Mouse (Mus musculus) liver, embryonic 12.5 days (tissue): ENCODE measurements around the gene Traf3ip2. TPM values are rescaled to one million over a fixed set of nuclear protein-coding genes. Genes with fewer than 3 reads are reported as not detected.

Experiments
- ATAC-seq: fragments of 200-750 bp; cut with Nextera tagmentation; 2 replicates; pipeline ENCODE4 v1.8.0; 2017; ENCODE audit warnings: moderate number of reproducible peaks, mild to moderate bottlenecking, moderate library complexity
- H3K27ac ChIP-seq: fragments of 300-500 bp; sonication (generic); 2 replicates; pipeline ENCODE4 v1.5.1; 2016; ENCODE audit warnings: mild to moderate bottlenecking
- H3K27me3 ChIP-seq: fragments of 300-500 bp; sonication (generic); replicated peaks from 2 replicates; pipeline ENCODE4 v1.6.1; 2016; ENCODE audit warnings: mild to moderate bottlenecking, moderate library complexity
- H3K36me3 ChIP-seq: fragments of 300-500 bp; sonication (generic); 2 replicates; pipeline ENCODE4 v1.6.1; 2016; ENCODE audit warnings: mild to moderate bottlenecking, moderate library complexity
- H3K4me1 ChIP-seq: fragments of 300-500 bp; sonication (generic); 2 replicates; pipeline ENCODE4 v1.6.1; 2016
- H3K4me2 ChIP-seq: fragments of 300-500 bp; sonication (generic); 2 replicates; pipeline ENCODE4 v1.6.1; 2016; ENCODE audit warnings: mild to moderate bottlenecking, moderate library complexity
- H3K4me3 ChIP-seq: fragments of 300-500 bp; sonication (generic); 2 replicates; pipeline ENCODE4 v1.5.1; 2016; ENCODE audit warnings: mild to moderate bottlenecking, moderate library complexity
- H3K9ac ChIP-seq: fragments of 300-500 bp; sonication (generic); 2 replicates; pipeline ENCODE4 v1.6.1; 2016; ENCODE audit warnings: mild to moderate bottlenecking, moderate library complexity
- H3K9me3 ChIP-seq: fragments of 300-500 bp; sonication (generic); replicated peaks from 2 replicates; pipeline ENCODE4 v1.6.1; 2016; ENCODE audit warnings: mild to moderate bottlenecking, moderate library complexity
- whole genome bisulfite sequencing: fragments of 180-500 bp; shearing (Covaris S2); methylation state at CpG from one replicate; pipeline ENCODE4 v1.1.7; 2016; ENCODE audit not compliant: insufficient replicate concordance; 5-methylcytosine and 5-hydroxymethylcytosine counted together
- polyA plus RNA-seq: library from polyadenylated mRNA; unstranded; fragments of >200 nt; fragmentation: Nextera tagmentation; extraction: Ambion mirVana; gene quantifications from 2 replicates; pipeline ENCODE4 v1.2.1, GENCODE M21; 2016

The Traf3ip2 gene
- polyA plus RNA-seq, 1 experiment from 2014 or later = 3.1 TPM

DNA sequence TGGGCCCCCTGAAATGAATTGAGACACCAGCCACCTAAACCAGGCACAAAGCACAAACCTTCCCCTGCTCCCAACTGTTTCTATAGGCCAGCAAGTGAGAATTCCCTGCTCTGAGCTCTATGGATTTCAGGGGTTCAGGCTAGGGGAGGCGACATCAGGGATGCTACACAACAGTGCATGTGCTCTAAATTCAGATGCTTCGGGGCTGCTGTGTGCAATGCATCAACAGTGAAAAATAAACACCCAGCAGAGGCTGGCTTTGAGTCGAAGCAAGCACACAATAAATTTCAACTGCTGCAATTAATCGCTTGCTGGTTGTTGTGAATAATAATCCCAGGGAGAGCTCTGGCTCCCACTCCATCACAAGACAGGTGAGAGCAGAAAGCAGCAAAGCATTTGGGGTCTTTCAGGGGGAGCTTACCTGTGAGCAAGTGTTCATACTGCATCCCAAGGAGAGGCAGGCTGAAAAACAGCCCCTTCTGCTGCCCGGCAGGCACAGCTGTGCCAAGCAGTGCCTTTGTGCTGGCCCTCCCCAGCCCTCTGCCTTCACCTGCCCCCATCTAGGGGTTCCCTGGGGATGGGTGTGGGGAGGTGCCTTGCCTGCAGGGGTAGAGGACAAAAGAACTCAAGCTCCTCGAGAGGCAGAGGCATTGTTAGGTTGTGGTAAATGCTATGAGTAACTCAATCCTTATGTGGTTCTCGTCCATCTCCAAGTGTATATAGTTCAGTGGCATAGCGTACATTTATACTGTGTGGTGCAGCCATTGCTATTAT lies 24.6 kb upstream of the Traf3ip2 start:
- Histone ChIP-seq H3K36me3 (no peaks in the 10 kb centered on the region), H3K9me3 (no peaks in the 10 kb centered on the region), H3K9ac (no peak overlapping the region), H3K27me3 (peaks cover 5% of the 10 kb centered on the region; the same call in 1 of the 2 replicates), H3K4me1 (no peaks in the 10 kb centered on the region), H3K4me3 (no peak overlapping the region), H3K4me2 (no peak overlapping the region), H3K27ac (no peak overlapping the region)
- WGBS = 66% methylated on average over 8 of the region's 8 CpGs
- no peak for ATAC-seq

DNA sequence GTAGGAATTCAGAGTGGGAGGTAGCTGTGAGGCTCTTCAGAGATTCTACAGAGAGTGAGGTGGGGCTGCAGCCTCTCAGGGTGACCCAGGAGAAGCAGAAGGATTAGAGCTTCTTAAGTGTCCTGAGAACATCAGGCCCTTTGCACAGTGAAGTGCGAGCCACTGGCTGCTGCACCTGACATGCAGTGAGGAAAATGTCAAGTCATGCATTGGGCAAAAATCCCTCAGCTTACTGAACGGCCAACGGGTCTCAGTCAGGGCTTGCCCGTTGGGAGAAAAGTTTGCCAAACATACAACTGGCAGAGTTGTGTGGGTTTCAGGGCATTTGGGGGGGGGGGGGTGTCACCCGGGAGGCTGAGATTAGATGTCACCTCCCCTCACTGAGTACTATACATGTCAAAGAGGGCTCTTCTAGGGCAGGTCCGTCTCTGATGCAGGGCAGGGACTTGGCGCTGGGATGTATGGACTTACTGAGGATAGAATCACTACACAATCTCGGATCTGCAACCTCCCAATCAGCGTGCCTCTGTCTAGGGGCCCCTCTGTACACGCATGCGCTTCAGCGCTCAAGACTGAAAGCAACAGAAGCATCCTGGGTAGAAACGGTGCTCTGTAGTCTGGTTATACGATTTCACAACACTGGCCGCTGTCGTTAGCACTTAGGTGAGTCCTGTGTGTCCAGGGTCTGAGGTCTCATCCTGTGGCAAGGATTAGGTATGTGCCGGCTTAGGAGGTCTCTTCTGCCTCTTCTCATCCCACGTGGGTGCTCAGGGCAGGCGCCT lies 22.8 kb upstream of the Traf3ip2 start:
- no peak for ATAC-seq
- Histone ChIP-seq H3K4me2 (no peak overlapping the region), H3K27me3 (peaks cover 5% of the 10 kb centered on the region; the same call in 1 of the 2 replicates), H3K36me3 (no peaks in the 10 kb centered on the region), H3K27ac (no peak overlapping the region), H3K9ac (no peak overlapping the region), H3K4me1 (no peaks in the 10 kb centered on the region), H3K4me3 (no peak overlapping the region), H3K9me3 (no peaks in the 10 kb centered on the region)
- 67% methylated on average over 19 of the region's 19 CpGs for WGBS

DNA sequence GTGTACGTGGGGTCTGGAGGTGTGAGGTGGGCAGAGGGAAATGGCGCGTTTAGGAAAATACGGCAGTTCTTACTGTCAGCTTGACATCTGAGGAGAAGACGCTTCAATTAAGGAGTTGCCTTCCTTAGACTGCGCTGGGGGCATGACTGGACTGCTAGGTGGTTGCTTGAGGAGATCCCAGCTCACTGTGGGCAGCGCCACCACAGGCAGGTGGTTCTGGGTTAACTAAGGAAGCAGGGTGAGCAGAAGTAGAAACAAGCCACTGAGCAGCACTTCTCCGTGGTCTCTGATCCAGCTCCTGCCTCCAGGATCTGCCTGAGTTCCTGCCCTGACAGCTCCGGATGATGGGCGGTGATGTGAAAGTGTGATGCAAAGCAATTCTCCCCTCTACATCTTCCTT lies 22.1 kb upstream of the Traf3ip2 start:
- Histone ChIP-seq H3K27me3 (peaks cover 5% of the 10 kb centered on the region; the same call in 1 of the 2 replicates), H3K4me2 (no peak overlapping the region), H3K36me3 (no peaks in the 10 kb centered on the region), H3K9ac (no peak overlapping the region), H3K9me3 (no peaks in the 10 kb centered on the region), H3K27ac (no peak overlapping the region), H3K4me3 (no peak overlapping the region), H3K4me1 (no peaks in the 10 kb centered on the region)
- ATAC-seq = no peak
- 74% methylated on average over 10 of the region's 10 CpGs for WGBS

DNA sequence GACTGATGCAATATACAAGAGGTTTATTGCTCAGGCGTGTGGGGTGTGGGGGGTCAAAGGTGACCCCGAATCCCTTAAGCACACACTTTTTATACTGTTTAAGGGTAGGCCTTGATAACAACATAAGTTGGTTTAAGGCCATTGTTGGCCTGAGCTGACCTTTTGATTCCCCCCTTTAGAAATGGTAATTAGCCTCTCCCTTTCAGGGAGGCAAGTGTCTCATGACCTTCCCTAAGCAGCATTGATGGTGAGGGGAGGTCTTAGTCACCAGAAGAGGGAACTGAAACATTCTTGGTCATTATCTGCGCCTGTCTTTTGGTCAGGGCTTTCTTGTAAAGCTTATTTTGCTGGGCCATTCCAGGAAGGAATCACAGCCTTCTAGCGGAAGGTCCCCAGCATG lies 20.2 kb upstream of the Traf3ip2 start:
- H3K27ac ChIP-seq = no peak overlapping the region
- no peak overlapping the region for H3K4me3 ChIP-seq
- peaks cover 10% of the 10 kb centered on the region; the same call in 1 of the 2 replicates for H3K27me3 ChIP-seq
- no peaks in the 10 kb centered on the region for H3K9me3 ChIP-seq
- H3K9ac ChIP-seq = no peak overlapping the region
- WGBS = 76% methylated on average over 4 of the region's 4 CpGs
- ATAC-seq = no peak
- H3K4me2 ChIP-seq = no peak overlapping the region
- no peaks in the 10 kb centered on the region for H3K36me3 ChIP-seq
- H3K4me1 ChIP-seq = no peaks in the 10 kb centered on the region

DNA sequence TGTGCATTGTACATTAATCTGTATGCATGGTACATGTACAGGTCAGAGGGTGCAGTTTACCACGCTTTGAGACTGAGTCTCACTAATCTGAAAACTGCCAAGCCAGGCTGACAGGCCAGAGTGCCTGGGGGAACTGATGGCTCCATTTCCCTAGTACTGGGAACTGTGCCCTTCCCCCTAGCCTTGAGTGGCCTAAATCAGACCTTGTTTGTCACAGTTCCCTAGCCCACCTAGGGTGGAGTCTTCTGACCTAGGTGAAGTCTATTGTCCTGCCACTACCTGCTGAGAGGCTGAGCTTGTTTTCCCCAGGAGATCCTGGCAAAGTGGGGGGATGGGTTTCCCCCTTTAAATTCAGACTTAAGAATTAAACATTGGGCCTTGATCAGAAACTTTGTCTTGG lies 18.0 kb upstream of the Traf3ip2 start:
- no peak for ATAC-seq
- Histone ChIP-seq H3K4me1 (no peaks in the 10 kb centered on the region), H3K27me3 (peaks cover 7% of the 10 kb centered on the region; the same call in 1 of the 2 replicates), H3K9ac (no peak overlapping the region), H3K4me3 (no peak overlapping the region), H3K4me2 (no peak overlapping the region), H3K27ac (no peak overlapping the region), H3K9me3 (no peaks in the 10 kb centered on the region), H3K36me3 (no peaks in the 10 kb centered on the region)
- 39% methylated on average over 1 of the region's 1 CpGs for WGBS

DNA sequence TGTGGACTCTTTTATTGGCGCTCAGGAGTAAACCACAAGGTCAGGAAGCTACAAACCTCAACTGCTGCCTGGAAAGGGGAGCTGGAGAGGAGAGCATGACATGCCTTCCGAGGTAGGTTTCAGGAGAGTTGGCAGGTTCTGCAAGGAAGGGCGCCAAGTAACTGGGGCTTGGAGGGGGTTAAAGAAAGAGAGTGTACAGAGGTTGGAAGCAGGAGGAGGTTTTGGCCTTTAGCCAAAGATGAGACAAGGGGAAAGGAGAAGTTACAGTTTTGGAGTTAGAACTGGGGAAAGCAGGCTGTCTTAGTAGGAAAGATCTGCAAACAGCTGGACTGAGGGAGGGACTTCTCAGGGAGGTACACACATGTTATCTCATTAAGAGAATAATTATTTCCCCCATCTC lies 16.9 kb upstream of the Traf3ip2 start:
- no peak overlapping the region for H3K4me3 ChIP-seq
- no peaks in the 10 kb centered on the region for H3K36me3 ChIP-seq
- H3K9me3 ChIP-seq = no peaks in the 10 kb centered on the region
- H3K4me2 ChIP-seq = no peak overlapping the region
- H3K4me1 ChIP-seq = no peaks in the 10 kb centered on the region
- H3K27ac ChIP-seq = no peak overlapping the region
- 21% methylated on average over 3 of the region's 3 CpGs for WGBS
- H3K27me3 ChIP-seq = peaks cover 12% of the 10 kb centered on the region; the same call in 1 of the 2 replicates
- no peak overlapping the region for H3K9ac ChIP-seq
- no peak for ATAC-seq

DNA sequence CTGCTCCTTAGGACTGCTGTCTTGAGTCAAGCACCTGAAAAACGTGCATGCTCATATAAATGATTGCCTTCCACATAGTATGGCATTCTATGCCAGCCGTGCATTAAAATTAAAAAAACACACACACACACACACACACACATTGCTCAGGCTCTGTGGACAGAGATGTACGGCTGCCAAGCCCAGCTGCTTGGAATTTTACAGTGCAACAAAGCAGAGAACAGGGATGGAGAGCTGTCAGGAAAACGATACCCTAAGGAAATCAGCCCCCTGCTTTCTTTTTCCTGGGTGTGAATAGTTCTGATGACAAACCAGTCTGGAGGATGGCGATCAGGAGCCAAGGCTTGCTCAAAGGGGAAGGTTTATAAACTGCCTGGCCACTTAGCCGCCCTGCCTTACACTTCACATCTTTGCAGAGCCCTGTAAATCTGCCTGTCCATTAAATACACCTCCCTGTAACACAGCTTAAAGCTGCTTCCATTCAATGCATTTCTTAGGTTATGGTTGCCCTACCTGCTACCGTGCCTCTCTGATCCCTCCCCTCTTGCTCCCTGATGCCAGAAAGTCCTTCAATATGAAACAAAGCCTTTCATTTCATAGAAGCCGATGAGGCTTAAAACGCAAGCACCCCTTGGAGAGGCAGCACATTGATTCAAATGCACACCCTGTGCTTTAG lies 15.5 kb upstream of the Traf3ip2 start:
- no peak overlapping the region for H3K4me2 ChIP-seq
- H3K9ac ChIP-seq = no peak overlapping the region
- no peaks in the 10 kb centered on the region for H3K36me3 ChIP-seq
- 52% methylated on average over 9 of the region's 9 CpGs for WGBS
- H3K4me3 ChIP-seq = no peak overlapping the region
- H3K9me3 ChIP-seq = no peaks in the 10 kb centered on the region
- H3K4me1 ChIP-seq = no peaks in the 10 kb centered on the region
- peaks cover 12% of the 10 kb centered on the region; the same call in 1 of the 2 replicates for H3K27me3 ChIP-seq
- H3K27ac ChIP-seq = no peak overlapping the region
- ATAC-seq = no peak

DNA sequence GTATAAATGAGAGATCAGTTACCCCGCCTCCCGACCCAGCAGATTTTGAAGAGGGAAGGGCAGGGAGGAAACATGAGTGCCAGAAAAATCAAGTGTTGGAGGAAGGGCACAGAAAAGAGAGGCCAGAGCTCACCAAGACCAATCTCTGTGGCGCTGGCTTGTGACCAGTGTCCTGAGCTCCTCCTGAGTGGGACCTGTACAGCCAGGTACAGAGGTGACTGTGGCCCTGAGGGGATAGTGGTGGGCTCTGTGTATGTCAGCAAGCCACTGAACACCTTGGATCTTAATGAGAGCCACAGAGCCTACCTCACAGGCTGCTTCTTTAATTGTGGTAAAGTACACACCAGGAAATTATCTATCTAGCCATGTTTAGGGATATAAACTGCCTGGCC lies 14.9 kb upstream of the Traf3ip2 start:
- H3K9ac ChIP-seq = no peak overlapping the region
- 44% methylated on average over 3 of the region's 3 CpGs for WGBS
- H3K27ac ChIP-seq = no peak overlapping the region
- H3K9me3 ChIP-seq = no peaks in the 10 kb centered on the region
- H3K4me2 ChIP-seq = no peak overlapping the region
- H3K4me3 ChIP-seq = no peak overlapping the region
- H3K36me3 ChIP-seq = no peaks in the 10 kb centered on the region
- H3K27me3 ChIP-seq = peaks cover 12% of the 10 kb centered on the region; the same call in 1 of the 2 replicates
- no peaks in the 10 kb centered on the region for H3K4me1 ChIP-seq
- ATAC-seq = no peak

DNA sequence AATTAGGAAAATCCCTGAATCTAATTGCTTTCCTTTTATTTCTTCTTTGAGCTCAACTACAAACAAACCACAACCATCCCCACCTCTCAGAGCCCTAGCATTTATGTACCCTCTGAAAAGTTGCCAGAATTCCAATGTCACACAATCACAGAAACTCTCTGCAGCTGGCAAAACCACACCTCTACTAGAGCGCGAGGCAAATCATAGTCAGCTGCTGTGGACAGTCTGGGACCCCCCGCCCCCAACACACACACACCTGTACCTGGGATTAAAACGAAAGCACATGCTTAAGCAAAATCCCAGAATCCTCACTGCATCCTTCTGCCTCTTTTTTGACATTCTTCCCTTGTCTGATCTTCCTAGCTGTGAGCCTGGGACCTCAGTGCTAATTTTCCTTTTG lies 13.1 kb upstream of the Traf3ip2 start:
- WGBS = 68% methylated on average over 4 of the region's 4 CpGs
- Histone ChIP-seq H3K36me3 (no peaks in the 10 kb centered on the region), H3K4me2 (no peak overlapping the region), H3K4me3 (no peak overlapping the region), H3K27ac (no peak overlapping the region), H3K9me3 (no peaks in the 10 kb centered on the region), H3K4me1 (no peaks in the 10 kb centered on the region), H3K27me3 (peaks cover 12% of the 10 kb centered on the region; the same call in 1 of the 2 replicates), H3K9ac (no peak overlapping the region)
- no peak for ATAC-seq

DNA sequence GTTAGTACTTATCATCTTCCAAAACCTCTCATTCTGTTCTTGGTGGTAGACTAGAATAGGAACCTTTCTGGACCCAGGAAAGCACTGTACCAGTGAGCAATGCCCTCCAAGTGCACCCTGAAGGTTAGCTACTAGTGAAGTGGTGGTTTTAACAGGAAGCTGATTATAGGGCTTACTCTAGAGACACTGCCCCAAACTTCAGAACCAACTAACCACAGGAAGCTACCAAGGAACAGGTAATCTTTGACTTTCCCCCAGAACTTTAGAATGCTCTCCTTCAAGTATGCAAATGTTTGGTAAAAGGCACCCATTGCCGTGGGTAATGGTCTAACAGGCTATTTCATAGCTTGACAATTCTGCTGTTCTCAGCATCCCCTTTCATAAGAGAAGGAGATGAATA lies 12.6 kb upstream of the Traf3ip2 start:
- H3K4me1 ChIP-seq = no peaks in the 10 kb centered on the region
- no peaks in the 10 kb centered on the region for H3K9me3 ChIP-seq
- 33% methylated on average over 1 of the region's 1 CpGs for WGBS
- H3K9ac ChIP-seq = no peak overlapping the region
- H3K4me2 ChIP-seq = no peak overlapping the region
- H3K27ac ChIP-seq = no peak overlapping the region
- H3K4me3 ChIP-seq = no peak overlapping the region
- no peaks in the 10 kb centered on the region for H3K36me3 ChIP-seq
- peaks cover 12% of the 10 kb centered on the region; the same call in 1 of the 2 replicates for H3K27me3 ChIP-seq
- ATAC-seq = no peak

DNA sequence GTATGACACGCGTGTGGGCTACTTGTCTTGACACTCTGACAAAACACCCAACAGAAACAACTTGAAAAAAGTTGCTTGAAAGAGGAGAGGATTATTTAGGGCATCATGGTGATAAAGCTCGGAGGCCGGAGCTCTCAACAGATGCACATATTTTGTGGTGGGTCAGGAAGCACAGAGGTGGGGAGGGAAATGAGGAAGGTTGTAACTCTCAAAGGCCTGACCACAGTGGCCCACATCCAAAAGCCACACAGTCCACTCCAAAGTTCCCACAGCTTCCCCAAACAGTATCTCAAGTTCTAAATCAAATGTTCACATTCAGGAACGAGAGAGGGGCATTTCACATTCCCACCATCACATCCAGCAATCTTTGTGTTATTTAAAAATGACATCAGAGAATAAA lies 11.7 kb upstream of the Traf3ip2 start:
- Histone ChIP-seq H3K36me3 (no peaks in the 10 kb centered on the region), H3K27me3 (peaks cover 12% of the 10 kb centered on the region; the same call in 1 of the 2 replicates), H3K4me3 (no peak overlapping the region), H3K9me3 (no peaks in the 10 kb centered on the region), H3K9ac (no peak overlapping the region), H3K4me2 (no peak overlapping the region), H3K4me1 (no peaks in the 10 kb centered on the region), H3K27ac (no peak overlapping the region)
- ATAC-seq = no peak
- 29% methylated on average over 5 of the region's 5 CpGs for WGBS

DNA sequence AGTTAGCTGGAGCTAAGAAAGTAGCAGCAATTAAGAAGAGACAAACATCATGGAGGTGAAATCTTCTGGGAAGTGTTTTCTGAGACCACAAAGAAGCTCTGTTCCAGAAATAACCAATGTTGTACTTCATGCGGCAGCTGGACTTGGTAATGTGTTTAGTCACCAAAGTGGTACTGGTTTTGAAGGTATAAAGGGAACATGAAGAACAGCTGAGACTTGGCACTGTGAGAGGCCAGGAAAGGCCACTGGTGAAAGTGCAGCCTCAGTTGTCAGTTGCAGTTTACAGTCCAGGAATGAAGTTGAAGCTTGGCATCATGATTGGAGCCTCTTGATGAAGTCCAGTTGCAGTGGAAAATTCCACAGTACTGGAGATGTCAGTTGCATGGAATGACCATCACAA lies 6.3 kb upstream of the Traf3ip2 start:
- H3K36me3 ChIP-seq = no peaks in the 10 kb centered on the region
- no peak overlapping the region for H3K4me2 ChIP-seq
- H3K4me1 ChIP-seq = no peaks in the 10 kb centered on the region
- H3K9me3 ChIP-seq = no peaks in the 10 kb centered on the region
- 76% methylated on average over 1 of the region's 1 CpGs for WGBS
- H3K9ac ChIP-seq = no peak overlapping the region
- ATAC-seq = no peak
- H3K27ac ChIP-seq = no peak overlapping the region
- H3K27me3 ChIP-seq = no peaks in the 10 kb centered on the region
- H3K4me3 ChIP-seq = no peak overlapping the region
